Mouse (Mus musculus): ENCODE measurements around the gene Krt34. TPM values are rescaled to one million over a fixed set of nuclear protein-coding genes. Genes with fewer than 3 reads are reported as not detected.

Krt34 gene
- polyA plus RNA-seq (2012; ENCODE audit: insufficient read depth, insufficient read length, missing spikeins) = not detected in 2 replicates

DNA sequence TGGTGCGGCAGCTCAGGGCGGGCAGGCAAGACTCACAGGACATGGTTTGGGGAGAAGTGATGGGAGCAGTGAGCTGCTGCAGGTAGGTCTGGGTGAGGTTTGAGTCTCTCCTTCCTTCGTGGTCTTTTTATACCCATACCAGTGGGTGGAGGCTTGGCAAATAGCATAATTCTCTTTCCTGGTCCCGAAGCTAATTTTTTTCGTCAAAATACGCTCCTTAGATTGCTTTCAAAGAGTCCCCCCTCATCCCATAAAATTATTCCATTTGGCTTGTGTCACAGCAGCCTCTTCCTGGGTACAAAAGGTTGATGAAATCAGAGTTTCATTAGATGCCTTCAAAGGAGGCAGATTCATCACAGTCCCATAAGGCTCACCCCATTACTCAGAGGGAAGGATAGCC, at the start of gene Krt34:
TSS of gene Krt34 (minus strand) at position 101 of the 400 bp plus-strand sequence.
- H3K4me3 ChIP-seq (ENCODE audit: insufficient read depth, low read depth, low read length) = no peak within 1 kb of the TSS
- H3K27ac ChIP-seq (replicated peaks; ENCODE audit: low read depth, low read length) = no peak within 1 kb of the TSS

DNA sequence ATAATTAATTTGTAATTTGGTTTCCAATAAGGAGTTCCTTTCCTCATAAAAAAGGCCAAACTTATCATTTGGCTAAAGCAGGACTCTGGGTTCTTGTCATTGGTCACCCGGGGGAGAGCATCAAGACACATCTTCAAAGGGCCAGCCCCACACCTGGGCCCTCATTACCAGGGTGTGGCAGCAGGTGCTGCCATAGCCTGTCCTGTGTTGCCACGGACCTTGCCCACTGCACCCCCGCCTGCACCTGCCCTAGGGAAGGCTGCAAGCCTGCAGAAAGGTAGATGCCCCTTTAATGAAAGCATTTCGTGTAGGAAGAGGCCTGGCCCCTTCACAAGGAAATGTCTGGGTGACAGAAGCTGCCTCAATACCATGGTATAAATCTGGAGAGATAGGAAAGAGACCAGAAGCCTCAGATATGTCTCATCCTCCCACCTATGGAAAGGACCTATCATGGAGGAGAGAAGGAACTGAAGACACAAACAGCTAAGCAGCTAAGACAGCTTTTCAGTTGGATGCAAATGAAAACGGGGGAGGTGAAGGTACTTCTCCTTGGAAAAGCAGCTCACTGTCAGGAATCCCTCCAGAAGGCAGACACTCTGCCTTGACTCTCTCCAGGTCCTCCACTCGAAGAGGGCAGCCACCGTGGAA, 47.1 kb upstream of the Krt34 start:
- no peak overlapping the region for H3K4me3 ChIP-seq (ENCODE audit: insufficient read depth, low read depth, low read length)
- no peak overlapping the region for H3K27ac ChIP-seq (replicated peaks; ENCODE audit: low read depth, low read length)
- no peaks in the 10 kb centered on the region for H3K4me1 ChIP-seq (ENCODE audit: control insufficient read depth, insufficient read depth, insufficient read length, low read length)

More for the DNA sequence above, at the start of gene Krt34:
- H3K4me1 ChIP-seq (ENCODE audit: control insufficient read depth, insufficient read depth, insufficient read length, low read length) = no peaks in the 10 kb centered on the region

DNA sequence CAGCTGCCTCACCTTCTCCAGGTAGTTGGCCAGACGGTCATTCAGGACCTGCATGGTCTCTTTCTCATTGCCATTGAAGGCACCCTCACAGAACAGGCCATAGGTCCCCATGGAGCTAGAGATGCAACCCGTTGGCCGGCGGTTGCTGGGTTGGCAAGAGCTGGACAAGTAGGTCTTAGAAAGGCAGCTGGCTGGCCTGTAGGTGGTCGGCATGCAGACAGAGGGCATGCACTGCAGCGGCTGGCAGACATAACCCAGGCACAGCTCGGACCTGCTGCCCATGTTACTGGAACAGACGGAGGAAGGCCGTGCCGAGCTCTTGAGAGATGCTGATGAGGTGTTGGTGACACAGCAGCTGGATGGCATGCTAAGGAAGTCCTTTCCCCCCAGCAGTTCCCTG, 46.5 kb upstream of the Krt34 start, which contains the start of gene Krt32:
TSS of gene Krt32 (minus strand) at position 366 of the 400 bp plus-strand sequence.
- Histone ChIP-seq H3K4me1 (ENCODE audit: control insufficient read depth, insufficient read depth, insufficient read length, low read length) (no peaks in the 10 kb centered on the region), H3K4me3 (ENCODE audit: insufficient read depth, low read depth, low read length) (no peak within 1 kb of the TSS), H3K27ac (replicated peaks; ENCODE audit: low read depth, low read length) (no peak within 1 kb of the TSS)

DNA sequence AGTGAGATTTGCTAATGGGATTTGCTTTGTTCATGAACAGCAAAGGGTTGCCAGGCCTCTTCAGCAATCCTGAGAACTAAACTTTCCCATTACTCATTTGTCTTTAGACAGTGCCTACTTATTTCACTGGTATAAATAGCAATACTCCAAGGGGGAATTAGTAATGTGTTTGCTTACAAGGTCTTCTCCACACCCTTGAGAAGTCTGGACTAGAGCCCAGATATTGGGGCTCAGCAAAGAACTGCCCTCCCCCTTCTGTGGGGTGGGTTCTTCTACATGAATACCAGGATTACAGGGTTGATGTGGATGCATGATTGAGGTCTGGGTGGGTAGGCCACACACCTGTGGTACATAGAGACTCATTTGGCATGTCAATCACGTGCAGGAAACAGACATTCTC, 32.5 kb upstream of the Krt34 start:
- Histone ChIP-seq H3K4me1 (ENCODE audit: control insufficient read depth, insufficient read depth, insufficient read length, low read length) (no peaks in the 10 kb centered on the region), H3K4me3 (ENCODE audit: insufficient read depth, low read depth, low read length) (no peak overlapping the region), H3K27ac (replicated peaks; ENCODE audit: low read depth, low read length) (no peak overlapping the region)

DNA sequence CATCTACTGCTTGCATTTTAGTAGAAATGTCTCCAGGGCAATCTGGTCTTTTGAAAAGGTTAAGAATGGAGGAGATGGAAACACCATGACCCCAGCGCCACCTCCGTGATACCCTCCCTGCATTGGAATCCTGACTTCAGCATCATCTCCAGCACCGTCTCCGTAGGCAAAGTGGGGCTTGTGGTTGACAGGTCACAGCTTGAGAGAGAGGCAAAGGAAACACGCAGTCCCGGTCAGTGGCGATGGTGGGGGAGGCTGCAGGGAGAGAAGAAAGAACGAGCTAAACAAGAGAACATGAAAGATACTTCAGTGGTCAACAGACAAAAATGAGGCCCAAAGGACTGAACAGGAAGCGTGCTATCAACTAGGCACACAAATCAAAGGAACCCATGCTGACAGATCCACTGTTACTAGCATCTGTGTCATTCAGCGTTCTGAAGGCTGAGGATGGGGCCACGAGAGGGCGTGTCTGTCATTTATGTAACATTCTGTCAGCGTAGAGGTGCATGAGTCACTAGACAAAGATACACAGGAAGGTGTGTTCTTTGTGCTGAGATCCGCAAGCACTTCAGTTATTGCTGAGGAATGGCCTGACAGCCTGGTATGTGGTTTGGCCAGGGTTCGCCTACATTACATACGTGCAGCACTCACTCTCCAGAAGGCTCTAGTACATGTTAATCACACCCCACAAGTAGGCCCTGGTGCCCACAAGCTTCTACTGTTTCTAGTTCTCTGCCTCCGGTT, 26.1 kb upstream of the Krt34 start:
- no peak overlapping the region for H3K4me3 ChIP-seq (ENCODE audit: insufficient read depth, low read depth, low read length)
- H3K4me1 ChIP-seq (ENCODE audit: control insufficient read depth, insufficient read depth, insufficient read length, low read length) = no peaks in the 10 kb centered on the region
- H3K27ac ChIP-seq (replicated peaks; ENCODE audit: low read depth, low read length) = no peak overlapping the region

DNA sequence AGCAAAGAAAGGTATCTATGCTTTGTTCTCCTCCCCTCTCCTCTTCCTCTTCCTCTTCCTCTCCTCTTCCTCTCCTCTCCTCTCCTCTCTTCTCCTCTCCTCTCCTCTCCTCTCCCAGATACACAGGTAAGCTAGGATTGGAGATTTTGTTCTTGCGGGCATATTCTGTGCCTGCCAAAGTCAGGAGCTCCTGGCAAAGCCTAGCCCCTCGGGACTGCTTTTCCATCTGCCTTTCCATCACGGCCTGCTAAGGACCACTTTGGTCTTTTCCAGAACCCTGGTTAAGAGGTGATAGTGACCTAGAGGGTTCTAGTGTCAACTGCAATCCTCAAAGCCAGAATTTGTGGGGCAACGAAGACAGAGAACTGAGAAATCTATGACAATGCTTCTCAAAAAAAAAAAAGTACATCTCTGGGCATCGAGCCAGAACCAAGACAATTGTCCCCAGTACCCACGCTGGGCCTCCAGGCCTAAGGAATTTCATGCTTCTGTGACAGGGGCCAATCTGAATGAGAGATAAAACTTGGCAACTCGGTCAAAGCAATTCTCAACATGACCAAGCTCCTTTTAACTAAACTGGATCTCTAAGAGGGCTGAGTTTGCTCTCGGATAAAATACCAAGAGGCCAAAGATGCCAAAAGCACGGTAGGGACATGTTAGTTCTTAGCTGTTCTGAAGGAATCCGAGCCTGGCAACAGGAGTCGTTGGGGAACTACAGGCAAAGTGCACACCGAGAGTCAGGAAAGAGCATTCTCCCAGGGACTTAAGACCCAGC, 25.1 kb upstream of the Krt34 start:
- Histone ChIP-seq H3K4me1 (ENCODE audit: control insufficient read depth, insufficient read depth, insufficient read length, low read length) (no peaks in the 10 kb centered on the region), H3K27ac (replicated peaks; ENCODE audit: low read depth, low read length) (no peak overlapping the region), H3K4me3 (ENCODE audit: insufficient read depth, low read depth, low read length) (no peak overlapping the region)

DNA sequence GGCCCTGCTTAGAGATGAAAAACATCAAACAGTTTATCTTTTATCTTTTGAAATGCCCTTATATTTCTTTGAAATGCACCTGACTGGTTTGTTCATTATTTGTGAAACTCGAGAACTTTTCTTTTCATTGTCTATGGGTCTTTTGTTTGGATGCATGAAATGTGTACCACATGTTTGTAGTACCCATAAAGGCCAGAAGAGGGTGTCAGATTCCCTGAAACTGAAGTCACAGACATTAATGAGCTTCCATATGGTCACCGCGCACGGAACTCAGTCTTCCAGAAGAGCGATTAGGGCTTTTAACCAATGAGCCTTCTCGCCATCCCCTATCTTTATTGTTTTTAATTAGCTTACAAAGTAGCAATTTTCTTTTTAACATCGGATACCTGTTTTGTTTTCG, 17.5 kb upstream of the Krt34 start:
- no peak overlapping the region for H3K4me3 ChIP-seq (ENCODE audit: insufficient read depth, low read depth, low read length)
- no peaks in the 10 kb centered on the region for H3K4me1 ChIP-seq (ENCODE audit: control insufficient read depth, insufficient read depth, insufficient read length, low read length)
- H3K27ac ChIP-seq (replicated peaks; ENCODE audit: low read depth, low read length) = no peak overlapping the region

DNA sequence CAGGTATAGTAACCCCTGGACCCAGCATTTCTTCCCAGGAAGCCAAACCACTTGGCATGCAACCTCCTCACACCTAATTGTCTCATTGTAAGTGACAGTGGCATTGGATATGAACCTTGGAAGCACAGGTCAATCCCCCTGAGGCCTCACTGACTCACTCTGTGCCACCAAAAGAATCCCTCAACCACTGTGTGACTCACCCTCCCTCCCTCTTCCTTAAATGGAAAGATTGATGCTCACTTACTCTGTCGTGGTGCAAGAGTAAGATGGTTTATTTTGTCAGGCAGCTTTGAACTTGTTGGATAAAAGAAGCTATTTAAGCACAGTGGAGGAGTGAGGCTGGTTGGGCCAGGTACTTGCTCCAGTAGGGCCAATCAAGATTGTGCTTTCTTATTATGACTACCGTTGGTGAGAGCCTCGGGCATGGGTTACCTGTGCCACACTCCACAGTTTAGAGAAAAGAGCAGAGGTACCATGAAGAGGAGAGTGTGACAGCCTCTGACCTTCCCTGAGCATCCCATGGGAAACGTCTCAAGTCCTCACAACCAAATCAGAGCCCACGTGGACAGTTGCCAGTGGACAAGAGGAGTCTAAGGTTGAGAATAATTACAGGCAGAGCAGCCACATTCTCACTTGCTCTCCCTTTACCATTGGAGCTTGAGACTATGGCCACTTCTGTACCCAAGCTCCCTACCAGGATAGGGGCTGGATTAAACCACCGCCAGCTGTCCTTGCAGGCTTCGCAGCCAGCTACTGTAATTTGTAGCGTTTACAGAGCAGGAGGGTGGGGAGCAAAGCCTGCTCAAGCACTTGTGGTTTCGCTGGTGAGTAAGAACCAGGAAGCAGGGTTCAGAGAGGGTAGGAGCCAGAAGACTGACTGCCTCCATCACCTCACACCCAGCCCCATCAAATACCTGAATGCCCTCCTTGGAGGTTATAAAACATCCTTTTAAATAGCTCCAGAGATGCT, 14.6 kb upstream of the Krt34 start:
- Histone ChIP-seq H3K4me3 (ENCODE audit: insufficient read depth, low read depth, low read length) (no peak overlapping the region), H3K27ac (replicated peaks; ENCODE audit: low read depth, low read length) (no peak overlapping the region), H3K4me1 (ENCODE audit: control insufficient read depth, insufficient read depth, insufficient read length, low read length) (no peaks in the 10 kb centered on the region)

DNA sequence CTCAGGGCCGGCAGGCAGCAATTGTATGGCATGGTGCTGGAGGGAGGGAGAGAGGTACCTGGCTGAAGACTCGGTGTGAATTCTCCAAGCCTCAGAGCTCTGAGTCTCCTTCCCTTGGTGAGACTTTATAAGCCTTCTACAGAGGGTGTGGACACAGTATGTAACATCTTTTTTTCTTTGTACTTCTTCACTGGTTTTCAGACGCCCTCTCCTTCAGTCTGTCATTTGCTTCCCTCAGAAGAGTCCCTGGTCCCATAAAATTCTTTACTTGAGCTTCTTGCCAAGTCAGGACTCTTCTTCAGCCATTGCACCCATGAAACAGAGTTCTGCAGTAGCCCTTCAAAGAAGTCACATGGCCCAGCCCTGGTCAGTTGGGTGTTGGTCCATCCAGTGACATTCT, 9.1 kb upstream of the Krt34 start, which contains the start of gene Krt31:
TSS of gene Krt31 (minus strand) at position 101 of the 400 bp plus-strand sequence.
- H3K27ac ChIP-seq (replicated peaks; ENCODE audit: low read depth, low read length) = no peak within 1 kb of the TSS
- no peak within 1 kb of the TSS for H3K4me3 ChIP-seq (ENCODE audit: insufficient read depth, low read depth, low read length)
- H3K4me1 ChIP-seq (ENCODE audit: control insufficient read depth, insufficient read depth, insufficient read length, low read length) = no peaks in the 10 kb centered on the region

DNA sequence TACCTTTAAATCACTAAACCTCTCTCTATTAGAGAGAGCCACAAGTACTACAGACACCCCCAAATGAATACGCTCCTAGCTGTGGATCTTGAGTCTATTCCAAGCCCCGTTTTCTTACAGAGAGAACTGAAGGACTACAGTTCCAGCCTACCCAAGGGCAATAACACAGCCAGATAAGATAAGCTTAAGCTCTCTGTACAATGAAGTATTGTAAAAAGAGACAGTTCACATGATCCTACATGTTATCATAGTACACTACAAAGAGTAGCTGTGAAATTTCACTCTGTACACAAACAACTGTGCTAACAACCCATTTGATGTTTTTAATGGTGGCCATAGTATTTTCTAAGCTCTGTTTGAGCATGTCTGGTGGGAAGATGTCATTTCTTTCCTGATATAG, 5.8 kb upstream of the Krt34 start:
- no peaks in the 10 kb centered on the region for H3K4me1 ChIP-seq (ENCODE audit: control insufficient read depth, insufficient read depth, insufficient read length, low read length)
- no peak overlapping the region for H3K4me3 ChIP-seq (ENCODE audit: insufficient read depth, low read depth, low read length)
- no peak overlapping the region for H3K27ac ChIP-seq (replicated peaks; ENCODE audit: low read depth, low read length)

DNA sequence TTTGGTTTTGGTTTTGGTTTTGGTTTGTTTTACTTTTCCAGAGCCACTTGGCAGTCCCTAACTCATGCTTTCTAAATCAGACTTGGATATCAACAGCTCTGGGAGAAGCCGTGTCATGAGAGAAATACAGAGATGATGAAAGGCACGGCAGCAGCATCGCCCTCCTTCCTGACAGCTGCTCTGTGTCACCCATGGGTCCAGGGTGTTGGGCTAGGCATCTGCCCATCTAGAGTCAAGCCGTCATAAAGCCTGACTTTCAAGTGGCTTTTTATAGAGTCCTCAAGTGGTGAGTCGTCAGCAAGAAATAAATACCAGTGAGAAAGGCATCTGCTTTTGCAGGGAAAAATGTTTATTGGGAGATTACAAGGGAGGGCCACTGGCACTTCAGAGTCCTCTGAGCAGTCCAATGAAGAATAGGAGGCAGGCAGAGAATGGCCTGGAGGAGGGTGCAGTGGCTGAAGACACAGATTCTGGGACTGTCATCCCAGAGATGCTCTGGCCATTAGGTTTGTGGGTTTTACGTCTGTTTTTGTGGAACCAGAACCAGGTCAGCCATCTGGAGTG, 5.0 kb upstream of the Krt34 start:
- H3K4me3 ChIP-seq (ENCODE audit: insufficient read depth, low read depth, low read length) = no peak overlapping the region
- H3K4me1 ChIP-seq (ENCODE audit: control insufficient read depth, insufficient read depth, insufficient read length, low read length) = no peaks in the 10 kb centered on the region
- no peak overlapping the region for H3K27ac ChIP-seq (replicated peaks; ENCODE audit: low read depth, low read length)

DNA sequence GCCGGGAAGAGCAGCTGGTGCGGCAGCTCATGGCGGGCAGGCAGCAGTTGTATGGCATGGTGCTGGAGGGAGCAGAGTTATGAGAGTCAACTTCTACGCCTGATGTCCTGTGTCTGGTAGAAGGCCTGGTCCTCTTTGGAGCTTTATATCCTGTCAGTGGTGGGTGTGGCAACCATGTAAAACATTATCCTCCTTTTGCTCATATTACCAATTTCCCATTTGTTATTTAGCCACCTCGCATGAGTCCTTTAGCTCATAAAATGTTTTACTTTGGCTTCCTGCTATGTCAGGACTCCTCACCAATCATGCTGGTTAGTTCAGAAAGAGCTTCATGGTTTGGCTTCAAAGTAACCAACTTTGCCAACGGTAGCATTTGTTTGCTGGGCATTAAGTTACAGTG, 11.6 kb downstream of the Krt34 start, which contains the start of gene Krt33b:
TSS of gene Krt33b (minus strand) at position 101 of the 400 bp plus-strand sequence.
- Histone ChIP-seq H3K27ac (replicated peaks; ENCODE audit: low read depth, low read length) (no peak within 1 kb of the TSS), H3K4me1 (ENCODE audit: control insufficient read depth, insufficient read depth, insufficient read length, low read length) (no peaks in the 10 kb centered on the region), H3K4me3 (ENCODE audit: insufficient read depth, low read depth, low read length) (no peak within 1 kb of the TSS)

DNA sequence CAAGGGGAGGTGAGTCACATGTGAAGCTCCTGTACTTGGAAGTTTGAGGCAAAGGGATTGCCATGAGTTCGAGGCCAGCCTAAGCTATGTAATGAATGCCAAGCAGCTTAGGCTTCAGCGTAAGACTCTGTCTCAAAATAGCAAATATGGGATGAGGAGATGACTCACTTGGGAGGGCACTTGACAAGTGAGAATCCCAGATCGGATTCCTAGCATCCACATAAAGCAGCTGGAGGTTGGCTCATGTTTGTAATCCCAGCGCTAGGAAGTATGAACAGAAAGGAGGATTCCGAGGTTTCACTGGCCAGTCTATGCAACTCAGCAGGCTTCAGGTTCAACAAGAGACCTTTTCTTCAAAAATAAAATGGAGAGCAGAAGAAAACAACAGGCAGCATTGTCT, 19.9 kb downstream of the Krt34 start:
- H3K27ac ChIP-seq (replicated peaks; ENCODE audit: low read depth, low read length) = no peak overlapping the region
- H3K4me1 ChIP-seq (ENCODE audit: control insufficient read depth, insufficient read depth, insufficient read length, low read length) = no peaks in the 10 kb centered on the region

DNA sequence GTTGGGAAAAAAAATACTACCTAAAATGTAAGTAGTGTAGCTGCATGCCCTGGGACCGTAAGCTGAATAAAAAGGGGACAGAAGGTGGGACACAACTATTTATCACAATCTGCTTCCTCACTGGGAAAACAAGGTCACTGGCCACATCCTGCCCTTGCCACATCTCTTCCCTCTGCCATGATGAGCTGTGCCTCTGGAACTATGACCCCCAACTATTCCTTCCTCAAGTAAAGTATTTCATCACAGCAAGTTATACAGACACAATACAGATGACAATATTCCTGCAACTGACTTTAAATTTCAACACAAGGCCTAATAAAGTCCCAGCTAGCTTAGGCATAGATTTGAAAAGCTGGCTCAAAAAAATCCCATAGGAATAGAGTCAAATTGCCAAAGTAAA, 21.9 kb downstream of the Krt34 start:
- H3K4me3 ChIP-seq (ENCODE audit: insufficient read depth, low read depth, low read length) = no peak overlapping the region
- no peak overlapping the region for H3K27ac ChIP-seq (replicated peaks; ENCODE audit: low read depth, low read length)
- no peaks in the 10 kb centered on the region for H3K4me1 ChIP-seq (ENCODE audit: control insufficient read depth, insufficient read depth, insufficient read length, low read length)

More for the DNA sequence above, 19.9 kb downstream of the Krt34 start:
- no peak overlapping the region for H3K4me3 ChIP-seq (ENCODE audit: insufficient read depth, low read depth, low read length)

Data from brown adipose tissue, adult 24 weeks (tissue).